Mouse (Mus musculus): ENCODE data around the gene Rab25. TPM values are rescaled to one million over a fixed set of nuclear protein-coding genes. Genes with fewer than 3 reads are reported as not detected.

Rab25 gene
- polyA plus RNA-seq, 1 experiment = 0.16 TPM

- peak; percentile 11 for TF ChIP-seq GATA1 (IDR thresholded peaks at IDR 0.05; ENCODE audit: low read length)
Observed at GRCm38 (mm10) chr3:88494836-88495628, 53.1 kb downstream of the Rab25 start.

- TF ChIP-seq GATA1 (IDR thresholded peaks at IDR 0.05; ENCODE audit: low read length) = no peak
Observed at GRCm38 (mm10) chr3:88493706-88494582, 54.2 kb downstream of the Rab25 start.

Other genes with a start within 250 kb of the Rab25 start
- gene Glmp, start 223.3 kb downstream of the Rab25 start, polyA plus RNA-seq (2012) = 18.7 and 56.8 TPM in 2 replicates
- 1.2 and 3.4 TPM in 2 replicates for gene Tmem79, start 212.2 kb downstream of the Rab25 start, polyA plus RNA-seq (2012)
- gene Smg5, start 212.0 kb downstream of the Rab25 start, polyA plus RNA-seq (2012) = 48.6 and 63.1 TPM in 2 replicates
- gene Paqr6, start 183.7 kb downstream of the Rab25 start, polyA plus RNA-seq (2012) = not detected in 2 replicates
- not detected in 2 replicates for gene Bglap3, start 175.6 kb downstream of the Rab25 start, polyA plus RNA-seq (2012)
- gene Bglap2, start 169.6 kb downstream of the Rab25 start, polyA plus RNA-seq (2012) = not detected in 2 replicates
- 0.30 and 0.36 TPM in 2 replicates for gene Bglap, start 163.8 kb downstream of the Rab25 start, polyA plus RNA-seq (2012)
- gene Pmf1, start 138.0 kb downstream of the Rab25 start, polyA plus RNA-seq (2012) = 275 and 327 TPM in 2 replicates
- 8.1 and 17.5 TPM in 2 replicates for gene Slc25a44, start 123.2 kb downstream of the Rab25 start, polyA plus RNA-seq (2012)
- gene Sema4a, start 87.1 kb downstream of the Rab25 start, polyA plus RNA-seq (2012) = 5.2 and 7.4 TPM in 2 replicates
- gene Lmna, start 38.3 kb downstream of the Rab25 start, polyA plus RNA-seq (2012) = 352 and 421 TPM in 2 replicates
- gene Mex3a, start 15.9 kb downstream of the Rab25 start, polyA plus RNA-seq (2012) = 9.2 and 9.9 TPM in 2 replicates
- 123 and 166 TPM in 2 replicates for gene Lamtor2, start 4.8 kb upstream of the Rab25 start, polyA plus RNA-seq (2012)
- 94.4 and 111 TPM in 2 replicates for gene Ubqln4, start 5.5 kb upstream of the Rab25 start, polyA plus RNA-seq (2012)
- gene Ssr2, start 27.6 kb upstream of the Rab25 start, polyA plus RNA-seq (2012) = 79.2 and 381 TPM in 2 replicates
- gene Arhgef2, start 57.7 kb upstream of the Rab25 start, polyA plus RNA-seq (2012) = 188 and 221 TPM in 2 replicates
- not detected in 2 replicates for gene Rxfp4, start 104.8 kb upstream of the Rab25 start, polyA plus RNA-seq (2012)
- gene Khdc4, start 137.5 kb upstream of the Rab25 start, polyA plus RNA-seq (2012) = 19.0 and 21.7 TPM in 2 replicates
- 15.4 and 30.2 TPM in 2 replicates for gene Rit1, start 168.5 kb upstream of the Rab25 start, polyA plus RNA-seq (2012)
- gene Syt11, start 226.9 kb upstream of the Rab25 start, polyA plus RNA-seq (2012) = 0.16 and 0.17 TPM in 2 replicates

All from G1E-ER4 (cell line).